Mouse (Mus musculus): ENCODE results near the gene Ap1ar.

Gene Ap1ar

GRCm38 (mm10) chr3:127837972-127838644 lies 785 bp upstream of the Ap1ar start:
- no peak for DNase-seq

- no peak for DNase-seq
Observed at GRCm38 (mm10) chr3:127836798-127837153, 547 bp downstream of the Ap1ar start.

GRCm38 (mm10) chr3:127835594-127835993 lies 1.7 kb downstream of the Ap1ar start:
- DNase-seq, result peak in 1 of 2 experiments; percentile 27

DNA sequence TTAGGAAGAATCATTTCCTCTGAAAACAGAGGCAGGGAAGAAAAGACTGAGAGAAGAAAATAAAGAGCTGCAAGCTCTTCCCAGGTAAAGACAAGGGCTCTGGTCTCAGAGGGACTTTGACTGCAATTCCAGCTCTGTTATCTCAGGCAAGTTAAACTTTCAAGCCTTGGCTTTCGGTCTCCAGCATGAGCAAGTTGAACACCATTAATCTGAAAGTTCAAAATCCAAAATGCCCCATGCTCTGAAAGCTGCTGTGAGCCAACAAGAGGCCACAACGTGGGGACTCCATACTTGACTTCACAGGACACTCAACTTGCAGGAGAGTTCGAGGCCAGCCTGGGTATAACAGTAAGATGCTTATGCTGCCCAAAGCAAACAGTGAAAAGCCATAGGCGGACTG lies 3.3 kb downstream of the Ap1ar start:
- peak in 1 of 2 experiments; percentile 15 for DNase-seq

GRCm38 (mm10) chr3:127831079-127831478 lies 6.2 kb downstream of the Ap1ar start:
- no peak for DNase-seq

GRCm38 (mm10) chr3:127830183-127830582 lies 7.1 kb downstream of the Ap1ar start:
- no peak for DNase-seq

DNA sequence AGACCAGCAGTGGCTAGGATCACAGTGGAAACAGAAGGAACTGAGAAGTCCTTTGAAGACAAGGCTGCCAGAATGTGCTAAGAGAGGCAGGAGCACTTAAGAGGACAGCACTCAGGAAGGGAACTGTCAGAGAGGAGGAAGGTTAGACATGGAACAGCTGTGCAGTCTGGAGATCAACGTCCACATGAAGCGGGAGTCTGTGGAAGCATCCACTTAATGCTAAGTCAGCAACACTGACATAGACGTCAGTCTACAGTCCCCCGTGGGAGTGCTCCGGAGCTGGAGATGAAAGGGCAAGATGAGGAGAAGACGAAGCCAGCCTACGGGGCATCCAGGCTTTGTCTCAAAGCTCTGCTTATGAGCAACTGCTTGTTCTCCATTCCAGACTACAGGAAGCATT lies 10.2 kb downstream of the Ap1ar start:
- DNase-seq, result peak; percentile 46

DNA sequence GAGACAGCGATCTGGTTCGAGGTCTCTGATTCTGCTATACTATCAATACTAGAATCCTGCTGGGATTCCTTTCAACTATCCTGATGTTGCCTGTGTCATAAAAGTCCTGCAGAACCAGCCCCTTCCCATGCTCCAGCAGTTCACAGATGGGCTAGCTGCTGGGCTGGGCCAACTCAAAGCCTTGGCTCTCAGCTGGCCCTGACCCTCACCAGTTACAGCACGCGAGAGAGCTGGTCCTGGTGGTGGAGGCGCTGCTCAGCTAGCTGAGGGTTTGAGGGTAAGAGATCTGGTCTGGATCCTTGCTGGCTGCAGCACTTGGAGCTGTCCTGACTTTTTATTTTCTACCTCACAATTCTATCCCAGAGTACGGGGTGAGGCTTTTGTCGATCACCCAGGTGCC lies 10.8 kb downstream of the Ap1ar start:
- no peak for DNase-seq

DNA sequence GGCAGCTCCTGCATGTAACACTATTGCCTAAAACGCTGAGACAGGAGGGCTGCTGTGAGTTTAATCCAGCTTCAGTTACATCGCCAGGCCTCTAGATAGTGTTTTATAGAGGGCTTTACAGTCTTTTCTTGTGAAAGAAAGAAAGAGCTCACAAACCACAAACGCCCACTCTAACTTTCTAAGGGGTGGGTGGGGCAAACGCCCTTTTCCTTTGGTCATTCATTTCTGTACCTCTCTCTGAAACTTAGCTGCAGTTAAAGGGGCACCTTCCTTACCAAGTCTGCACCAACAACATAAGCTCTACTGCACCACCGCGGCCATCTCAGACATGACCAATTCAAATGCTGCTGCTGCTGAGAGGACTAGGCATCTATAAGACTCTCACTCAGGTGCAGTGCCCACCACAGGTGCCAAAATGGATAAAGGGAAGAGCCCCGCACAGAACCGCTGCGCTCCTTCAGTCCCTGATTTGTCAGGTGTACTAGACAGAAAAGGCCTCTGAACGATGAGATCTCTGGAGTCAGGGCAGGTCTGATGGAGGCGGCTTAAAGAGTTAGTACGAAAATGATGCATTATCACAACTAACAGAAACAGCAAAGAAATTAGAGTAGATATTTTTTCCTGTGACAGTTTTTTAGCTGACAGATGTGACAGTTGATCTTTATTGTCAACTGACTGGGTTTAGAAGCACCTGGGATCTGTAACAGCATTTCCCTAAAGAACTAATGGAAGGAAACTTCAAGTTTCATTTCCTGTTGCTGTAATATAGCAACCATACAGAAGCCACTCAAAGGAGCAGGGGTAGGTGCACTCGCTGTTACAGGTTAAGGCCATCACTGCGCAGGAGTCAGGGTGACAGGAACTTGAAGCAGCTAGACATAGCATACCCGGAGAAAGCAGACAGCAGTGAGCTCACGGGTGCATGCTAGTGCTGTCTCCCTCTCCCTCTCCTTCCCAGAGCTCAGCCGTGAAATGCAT lies 13.1 kb downstream of the Ap1ar start:
- no peak for DNase-seq

- DNase-seq, result no peak
Observed at GRCm38 (mm10) chr3:127821209-127821608, 16.1 kb downstream of the Ap1ar start.

DNA sequence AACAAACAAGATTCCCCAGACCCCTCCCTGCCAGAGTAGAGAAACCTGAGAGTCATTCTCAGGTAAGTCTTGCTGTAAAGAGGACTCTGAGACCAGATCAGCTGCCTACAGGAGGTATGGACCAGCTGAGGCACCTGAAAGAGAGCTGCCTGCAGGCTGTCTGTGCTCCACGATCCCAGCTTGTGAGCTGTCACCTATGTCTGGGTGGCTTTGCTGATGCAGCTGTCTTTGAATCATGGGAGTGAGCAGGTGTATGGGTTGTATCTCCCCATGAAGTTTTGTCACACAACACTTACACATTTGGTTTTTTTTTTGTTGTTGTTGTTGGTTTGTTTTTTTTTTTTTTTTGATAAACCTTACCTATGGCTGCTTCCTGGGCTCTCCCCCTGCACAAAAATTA lies 16.9 kb downstream of the Ap1ar start:
- DNase-seq, result no peak

DNA sequence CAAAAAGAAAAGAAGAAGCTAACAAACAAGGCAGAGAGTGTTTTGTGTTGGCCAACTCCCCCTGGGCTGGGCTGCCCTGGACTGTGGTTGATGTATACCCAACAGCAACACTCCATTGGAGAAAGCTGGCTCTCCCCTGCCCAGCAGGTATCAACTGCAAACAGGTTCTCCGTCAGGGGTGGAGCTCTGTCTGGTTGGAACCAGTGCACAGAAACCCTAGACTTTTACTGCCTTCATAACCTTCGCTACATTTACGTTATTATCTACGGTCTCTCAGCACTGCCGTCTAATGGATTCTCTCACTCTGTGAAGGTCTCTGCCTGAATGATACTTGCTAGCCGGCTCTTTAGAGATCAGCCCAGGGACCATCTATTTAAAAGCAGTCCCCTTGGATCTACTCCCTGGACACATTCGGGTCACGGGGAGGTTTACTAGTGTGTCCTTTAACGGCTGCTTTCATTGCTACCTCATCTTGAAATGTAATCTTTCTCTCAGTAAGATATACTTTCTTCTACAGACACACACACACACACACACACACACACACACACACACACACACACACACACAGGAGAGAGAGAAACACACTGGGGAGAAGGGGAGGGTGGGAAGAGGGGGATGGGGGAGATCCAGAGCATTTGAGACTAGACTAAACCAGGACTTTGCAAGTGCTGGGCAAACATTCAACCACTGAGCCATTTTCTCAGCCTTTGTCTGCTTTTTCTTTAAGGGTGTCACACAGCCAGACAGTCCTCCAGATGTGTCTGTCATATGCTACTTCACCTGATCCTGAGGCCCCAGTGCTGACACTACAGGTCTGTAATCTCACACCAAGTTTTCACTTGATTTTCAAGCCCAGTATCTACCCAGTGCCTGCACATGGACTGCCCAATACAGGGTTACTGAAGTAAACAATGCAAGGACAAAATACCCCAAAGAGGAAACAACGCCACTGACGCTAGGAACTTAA lies 18.3 kb downstream of the Ap1ar start:
- DNase-seq, result peak in 1 of 2 experiments; percentile 39

DNA sequence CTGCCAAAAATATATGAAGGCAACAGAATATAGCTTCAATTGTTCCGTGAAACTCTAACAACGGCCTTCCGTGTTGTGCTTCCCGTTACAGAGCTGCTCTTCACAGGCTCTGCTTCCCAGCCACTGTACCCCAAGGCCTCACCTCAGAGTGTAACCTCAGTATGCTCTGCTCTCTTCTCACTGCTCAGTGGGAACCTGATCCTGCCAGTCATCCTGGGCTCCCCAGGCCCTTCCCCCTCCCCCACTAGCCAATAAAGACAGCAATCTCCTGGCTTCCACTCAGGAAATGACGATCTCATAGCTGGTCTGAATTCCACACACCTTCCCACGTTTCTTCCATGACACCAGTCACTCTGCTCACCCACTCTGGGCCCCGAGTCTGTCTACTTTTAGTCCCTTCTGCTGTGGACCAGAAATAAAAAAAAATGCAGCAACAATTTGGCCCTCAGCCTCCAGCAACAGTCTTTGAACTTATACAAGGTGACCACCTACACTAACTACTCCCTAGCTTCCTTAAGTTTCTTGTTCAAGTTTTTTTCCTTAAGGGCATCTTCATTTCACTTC lies 20.1 kb downstream of the Ap1ar start:
- no peak for DNase-seq

- no peak for DNase-seq
Observed at GRCm38 (mm10) chr3:127809103-127809502, 28.2 kb downstream of the Ap1ar start.

GRCm38 (mm10) chr3:127807846-127808245 lies 29.5 kb downstream of the Ap1ar start:
- no peak for DNase-seq

- DNase-seq, result no peak
Observed at GRCm38 (mm10) chr3:127805991-127806390, 31.3 kb downstream of the Ap1ar start.

- DNase-seq, result no peak
Observed at GRCm38 (mm10) chr3:127805071-127805470, 32.3 kb downstream of the Ap1ar start.

- no peak for DNase-seq
Observed at GRCm38 (mm10) chr3:127804439-127804838, 32.9 kb downstream of the Ap1ar start.

DNA sequence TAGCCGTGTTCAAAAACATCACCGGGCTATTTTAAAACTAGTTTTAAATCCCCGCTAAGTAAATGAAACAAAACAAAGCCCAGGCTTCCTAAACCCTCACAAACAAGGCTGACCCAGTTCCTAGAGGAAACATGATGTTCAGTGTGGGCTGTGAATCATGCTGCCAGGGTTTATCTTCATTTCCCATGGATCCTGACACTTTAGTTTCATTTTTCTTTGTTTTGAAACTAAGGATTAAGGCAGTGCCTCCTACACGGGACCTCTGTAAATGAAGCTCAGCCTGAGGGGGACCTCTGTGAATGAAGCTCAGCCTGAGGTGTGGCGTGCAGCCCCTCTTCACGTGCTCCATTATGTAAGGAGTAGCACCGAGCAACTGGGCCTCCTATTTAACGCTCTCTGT lies 34.5 kb downstream of the Ap1ar start:
- no peak for DNase-seq

DNA sequence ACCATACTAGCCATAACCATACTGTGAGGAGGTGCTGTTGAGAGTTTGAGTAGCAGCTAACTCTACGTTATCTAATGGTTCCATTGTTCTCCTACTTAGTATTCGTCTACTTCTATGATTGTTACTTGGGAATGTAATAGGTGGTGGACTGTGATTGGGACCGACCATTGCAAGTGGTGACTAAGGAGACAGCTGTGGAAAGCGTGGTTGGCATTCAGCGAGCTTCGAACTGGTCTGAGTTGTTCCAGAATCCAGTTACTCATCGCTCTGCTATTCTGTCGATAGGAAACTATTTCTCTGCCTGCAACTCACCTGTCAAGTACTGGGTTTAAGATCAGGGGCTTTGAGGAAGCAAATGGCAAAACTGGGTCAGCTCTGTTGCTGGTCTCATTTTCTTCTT lies 36.2 kb downstream of the Ap1ar start:
- DNase-seq, result no peak

DNA sequence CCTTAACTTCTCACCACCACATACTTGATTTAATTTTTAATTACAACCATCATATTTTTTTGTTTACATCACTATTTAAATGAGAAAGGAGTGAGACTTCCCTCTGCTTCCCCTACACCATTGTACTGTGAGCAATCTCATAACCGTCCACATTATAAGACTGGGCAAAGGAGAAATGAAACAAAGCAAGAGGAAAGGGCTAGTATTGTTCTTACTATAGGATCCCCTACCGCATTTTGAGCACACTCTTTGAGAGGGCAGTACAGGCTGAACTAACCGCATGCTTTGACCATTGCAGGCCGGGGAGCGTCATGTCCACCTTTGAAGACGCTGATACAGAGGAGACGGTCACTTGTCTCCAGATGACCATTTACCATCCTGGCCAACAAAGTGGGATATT lies 41.1 kb downstream of the Ap1ar start:
- DNase-seq, result no peak

DNA sequence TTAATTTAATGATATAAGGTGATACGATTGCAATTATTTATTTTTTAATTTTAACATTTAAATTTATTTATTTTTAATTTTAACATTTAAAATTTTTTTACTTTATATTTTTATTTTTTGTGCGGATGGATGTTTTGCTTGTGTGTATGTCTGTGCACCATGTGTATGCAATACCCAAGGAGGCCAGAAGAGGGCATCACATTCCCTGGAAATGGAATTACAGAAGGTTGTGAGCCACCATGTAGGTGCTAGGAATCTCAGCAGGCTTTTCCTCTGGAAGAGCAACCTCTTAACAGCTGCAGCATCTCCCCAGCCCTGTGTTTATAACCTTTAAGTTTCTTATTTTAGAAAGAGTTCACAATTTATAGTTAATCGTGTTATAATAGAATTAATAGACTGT lies 41.6 kb downstream of the Ap1ar start:
- no peak for DNase-seq

DNA sequence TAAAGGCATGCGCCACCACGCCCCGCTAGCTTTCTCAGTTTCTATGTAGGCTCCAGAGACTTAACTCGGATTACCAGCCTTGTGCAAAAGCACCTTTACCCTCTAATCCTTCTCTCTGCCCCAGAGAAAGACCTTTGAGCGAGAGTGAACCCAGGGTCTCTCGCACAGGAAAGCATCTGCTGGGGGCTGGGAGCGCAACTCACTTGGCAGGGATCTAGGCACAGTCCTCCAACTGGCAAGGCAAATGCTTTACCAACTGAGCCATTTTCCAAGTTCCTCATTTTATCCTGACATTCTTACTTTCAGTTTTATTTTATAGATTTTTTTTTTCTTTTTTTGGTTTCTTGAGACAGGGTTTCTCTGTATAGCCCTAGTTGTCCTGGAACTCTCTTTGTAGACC lies 44.3 kb downstream of the Ap1ar start:
- peak; percentile 25 to 36 for DNase-seq

Data from kidney, adult 8-10 months (tissue).